Mouse (Mus musculus) adrenal gland, postnatal 36 days (tissue): ENCODE results near the gene Casp6. TPM values are rescaled to one million over a fixed set of nuclear protein-coding genes. Genes with fewer than 3 reads are reported as not detected.

Experiments
- DNase-seq, 2 experiments: peaks; one replicate each; pipeline ENCODE4 v3.0.0; 2021; ENCODE audit warnings: mixed read lengths in 1 of 2
- total RNA-seq, 2 experiments: library from RNA; stranded (reverse); gene quantifications; 2 replicates each; pipeline ENCODE4 v1.2.3; 2021

Gene Casp6
- total RNA-seq, 2 experiments from 2014 or later = 28.3 to 44.9 TPM

- DNase-seq = peak; percentile 75 to 77
Observed at GRCm38 (mm10) chr3:129918434-129918833, 17.2 kb downstream of the Casp6 start.

GRCm38 (mm10) chr3:129923581-129923980 is 22.4 kb downstream of the Casp6 start:
- no peak for DNase-seq

DNA sequence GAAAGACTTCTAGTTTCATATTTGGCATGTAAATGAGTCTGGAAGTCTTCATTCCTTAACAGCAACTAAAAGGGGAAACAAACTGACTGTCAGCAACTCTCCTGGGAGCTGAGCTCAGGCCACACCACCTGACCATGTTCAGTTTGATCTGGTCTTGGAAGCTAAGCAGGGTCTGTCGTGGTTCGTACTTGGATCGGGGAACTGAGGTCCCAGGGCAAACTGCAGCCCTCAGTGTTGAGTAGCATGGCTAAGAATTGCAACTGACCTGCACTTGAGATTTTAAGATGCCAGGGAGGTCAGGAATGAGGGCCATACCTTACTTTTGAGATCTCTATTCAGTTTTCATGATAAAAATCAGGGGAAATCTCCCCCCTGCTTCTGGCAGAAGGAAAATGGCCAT is 24.6 kb downstream of the Casp6 start:
- DNase-seq = no peak

- DNase-seq = peak; percentile 12 to 43
Observed at GRCm38 (mm10) chr3:129930213-129930778, 29.1 kb downstream of the Casp6 start.

- DNase-seq = peak; percentile 13 to 18
Observed at GRCm38 (mm10) chr3:129932443-129932842, 31.2 kb downstream of the Casp6 start.

GRCm38 (mm10) chr3:129936561-129936960 is 35.3 kb downstream of the Casp6 start:
- peak; percentile 27 to 60 for DNase-seq

- peak; percentile 39 to 56 for DNase-seq
Observed at GRCm38 (mm10) chr3:129937848-129938247, 36.6 kb downstream of the Casp6 start.

DNA sequence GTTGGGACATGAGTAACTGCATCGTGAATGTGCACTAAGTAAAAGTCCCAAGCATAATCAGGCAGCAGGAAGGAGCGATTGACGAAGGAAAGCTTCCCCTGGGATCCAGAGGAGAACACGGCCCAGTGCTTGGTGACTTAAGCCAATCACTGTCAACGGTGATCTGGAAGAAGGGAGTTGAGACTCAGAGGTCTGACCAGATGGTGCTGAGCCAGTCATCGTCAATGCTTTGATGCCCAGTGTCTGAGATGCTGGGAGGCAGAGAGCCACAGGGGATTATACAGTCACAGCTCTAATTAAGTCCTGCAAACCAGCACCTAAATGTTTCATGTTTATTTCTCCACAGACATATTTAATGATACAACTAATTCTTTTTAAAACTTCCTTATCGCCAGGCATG is 37.8 kb downstream of the Casp6 start:
- no peak for DNase-seq

- DNase-seq = no peak
Observed at GRCm38 (mm10) chr3:129940780-129941179, 39.6 kb downstream of the Casp6 start.

GRCm38 (mm10) chr3:129941291-129941690 is 40.1 kb downstream of the Casp6 start:
- DNase-seq = peak in 1 of 2 experiments; percentile 4

GRCm38 (mm10) chr3:129943813-129944212 is 42.6 kb downstream of the Casp6 start:
- DNase-seq = no peak

DNA sequence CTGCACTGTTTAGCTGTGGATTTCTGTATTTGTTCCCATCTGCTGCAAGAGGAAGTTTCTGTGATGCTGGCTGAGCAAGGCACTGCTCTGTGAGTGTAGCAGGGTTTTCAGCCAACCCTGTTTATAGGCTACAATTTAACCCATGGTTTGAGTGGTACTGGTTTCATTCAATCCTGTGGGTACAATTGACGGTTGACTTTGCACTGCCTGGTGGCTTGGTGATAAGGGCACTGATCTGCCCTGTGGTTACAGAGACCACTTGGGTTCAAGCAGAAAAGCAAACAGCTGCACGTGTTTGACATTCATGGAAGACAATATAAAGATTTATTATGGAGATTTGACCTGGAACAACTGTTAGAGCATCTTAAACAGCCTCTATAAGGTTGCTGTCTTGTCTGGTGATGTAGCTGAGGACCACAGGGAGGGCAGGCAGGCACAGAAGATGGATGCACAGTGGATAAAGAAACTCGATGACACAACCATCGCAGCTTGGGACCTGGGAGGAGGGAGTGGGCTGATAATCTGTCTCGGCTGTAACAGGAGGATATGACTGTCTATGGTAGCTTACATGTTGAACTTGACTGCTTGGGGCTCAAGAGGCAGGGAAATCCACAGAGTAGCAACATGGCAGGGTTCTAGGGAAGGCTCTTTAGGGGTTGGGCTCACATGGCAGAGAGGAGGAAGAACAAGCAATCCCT is 45.1 kb downstream of the Casp6 start:
- no peak for DNase-seq

GRCm38 (mm10) chr3:129948359-129948758 is 47.1 kb downstream of the Casp6 start:
- DNase-seq = no peak

DNA sequence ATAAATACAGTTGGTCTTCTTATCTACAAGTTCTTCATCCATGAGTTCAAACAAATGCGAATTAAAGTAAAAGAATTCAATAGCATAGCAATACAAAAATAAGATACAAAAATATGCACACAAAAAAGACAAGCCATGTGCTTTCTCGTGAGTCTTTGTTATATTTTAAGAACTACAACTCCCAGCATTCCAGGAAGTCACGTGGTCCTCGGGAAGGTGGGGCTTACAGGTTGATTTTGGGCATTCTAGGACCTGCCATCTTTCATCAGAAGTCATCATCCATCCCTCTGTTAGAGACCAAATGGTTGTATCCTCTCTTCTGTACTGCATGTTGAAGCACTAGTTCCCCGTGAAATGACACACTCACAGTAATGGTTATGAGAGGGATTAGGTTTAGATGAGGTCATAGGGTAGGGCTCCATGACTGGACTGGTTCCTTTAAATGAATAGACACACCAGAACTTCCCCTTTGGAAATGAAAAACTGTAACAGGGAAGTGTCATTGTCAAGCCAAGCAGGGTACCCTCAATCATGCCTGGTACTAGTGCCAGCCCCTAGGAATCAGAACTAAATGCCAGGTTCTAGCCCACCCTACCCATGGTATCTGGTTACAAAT is 48.0 kb downstream of the Casp6 start:
- DNase-seq = no peak

DNA sequence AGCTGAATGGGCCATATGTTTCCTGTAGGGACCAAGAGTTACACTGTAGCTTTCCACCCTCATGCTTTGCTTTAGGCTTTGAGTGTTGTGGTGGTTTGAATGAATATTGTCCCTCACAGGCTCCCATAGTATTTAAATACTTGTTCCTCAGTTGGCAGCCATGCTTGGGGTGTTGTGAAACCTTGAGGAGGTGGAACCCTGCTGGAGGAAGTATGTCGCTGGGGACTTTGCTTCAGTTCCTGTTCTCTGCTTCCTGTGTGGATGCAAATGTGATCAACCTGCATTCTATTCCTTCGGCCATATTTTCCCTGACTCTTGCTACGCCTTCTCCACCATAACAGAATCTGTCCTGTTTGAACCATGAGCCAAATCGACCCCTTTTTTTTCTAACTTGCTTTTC is 52.1 kb downstream of the Casp6 start:
- DNase-seq = no peak

- no peak for DNase-seq
Observed at GRCm38 (mm10) chr3:129962533-129962932, 61.3 kb downstream of the Casp6 start.

Other genes with a start within 250 kb of the Casp6 start
- gene Egf, start 146.1 kb upstream of the Casp6 start, total RNA-seq = 1 to 10 TPM in 1 of 2 experiments, under 1 TPM in 1; 0.53 to 1.3 TPM
- not detected for gene Lrit3, start 97.4 kb upstream of the Casp6 start, total RNA-seq
- gene Rrh, start 78.8 kb upstream of the Casp6 start, total RNA-seq = not detected
- 10 to 100 TPM; 48.6 to 54.7 TPM for gene Gar1, start 70.0 kb upstream of the Casp6 start, total RNA-seq
- under 1 TPM in 1 of 2 experiments, not detected in 1; 0.36 TPM for gene Cfi, start 65.5 kb upstream of the Casp6 start, total RNA-seq
- 10 to 100 TPM; 34.8 to 48.0 TPM for gene Pla2g12a, start 22.8 kb upstream of the Casp6 start, total RNA-seq
- gene Mcub, start 68.8 kb downstream of the Casp6 start, total RNA-seq = 10 to 100 TPM in 1 of 2 experiments, 1 to 10 TPM in 1; 8.9 to 11.7 TPM
- gene Sec24b, start 160.1 kb downstream of the Casp6 start, total RNA-seq = 10 to 100 TPM; 62.9 to 68.2 TPM
- gene Col25a1, start 230.1 kb downstream of the Casp6 start, total RNA-seq = 1 to 10 TPM; 2.7 to 9.2 TPM